Comparison of ENCODE assay signal across 8 mouse cellular contexts in the genomic region with DNA sequence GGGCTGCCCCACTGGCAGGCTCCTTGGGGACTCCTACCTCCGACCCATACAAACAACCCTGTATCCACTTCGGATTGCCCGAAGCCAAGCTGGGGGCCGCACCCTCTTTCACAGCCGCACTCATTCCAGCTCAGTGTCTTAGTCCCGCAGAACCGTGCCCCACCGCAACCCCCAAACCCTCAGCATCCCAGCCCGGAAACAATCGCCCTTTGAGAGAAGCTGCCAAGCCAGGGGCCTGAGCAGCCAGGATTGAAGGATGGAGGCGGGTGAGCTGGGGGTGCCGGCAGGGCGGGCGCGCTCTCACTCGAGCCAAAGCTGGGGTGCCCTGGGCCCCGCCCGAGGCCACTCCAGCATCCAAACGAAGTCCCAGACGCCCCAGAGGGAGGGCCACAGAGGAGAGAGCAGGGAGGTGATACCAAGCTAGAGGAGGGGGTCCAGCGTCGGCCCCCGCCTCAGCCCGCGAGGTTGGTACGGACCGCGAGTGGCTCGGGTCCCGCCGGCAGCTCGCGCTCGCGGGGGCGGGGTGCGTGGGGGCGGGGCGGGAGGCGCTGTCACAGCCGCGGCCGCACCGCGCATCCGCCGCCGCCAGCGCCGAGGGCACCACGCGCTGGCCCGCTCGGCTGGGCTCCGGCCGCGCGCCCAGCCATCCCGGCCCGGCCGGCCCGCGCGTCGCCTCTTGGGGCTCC. TPM values are rescaled to one million over a fixed set of nuclear protein-coding genes. Genes with fewer than 3 reads are reported as not detected.
A peak's percentile ranks its signal among the peaks of the same experiment; 100 is the strongest.
DNase-seq lines count a peak whose midpoint lies in the region; ATAC-seq lines count a peak whose summit lies in the region.

TSS of gene B3gat1 (plus strand) at position 523 of the 686 bp plus-strand sequence.

- peak within 1 kb of the TSS; percentile 38 for H3K4me3 ChIP-seq in liver, embryonic 12.5 days
- H3K4me3 ChIP-seq in hindbrain, embryonic 10.5 days = peak within 1 kb of the TSS; percentile 76
- peak within 1 kb of the TSS; percentile 45 for H3K4me3 ChIP-seq in limb, embryonic 11.5 days (ENCODE audit: low read depth, low read length)

- no peak for DNase-seq in liver
- peak; percentile 53 for DNase-seq in embryo, embryonic 10.5 days (ENCODE audit: low spot score)
- peak; percentile 60 for DNase-seq in hindbrain, embryonic 10.5 days (ENCODE audit: low spot score)
- peak; percentile 60 for DNase-seq in limb, embryonic 11.5 days (ENCODE audit: low spot score)
- peak; percentile 54 for DNase-seq in right cerebral cortex, adult 18-20 months
- no peak for DNase-seq in testis, postnatal 10 days (ENCODE audit: low spot score)
- no peak for DNase-seq in spleen, postnatal 36 days (ENCODE audit: low spot score in 2 of 2)

- H3K9ac ChIP-seq in liver, embryonic 12.5 days = no peak within 1 kb of the TSS
- 0 out of 2 replicates have a peak within 1 kb of the TSS, but pooled peaks have one; percentile 12 for H3K9ac ChIP-seq in limb, embryonic 11.5 days (ENCODE audit: low read length)

- peak within 1 kb of the TSS; percentile 51 for H3K4me2 ChIP-seq in liver, embryonic 12.5 days
- peak within 1 kb of the TSS; percentile 93 for H3K4me2 ChIP-seq in limb, embryonic 11.5 days (ENCODE audit: low read depth, severe bottlenecking)

- H3K4me1 ChIP-seq in liver, embryonic 12.5 days = no peaks in the 10 kb centered on the region
- peaks cover 17% of the 10 kb centered on the region for H3K4me1 ChIP-seq in hindbrain, embryonic 10.5 days (replicated peaks)
- no peaks in the 10 kb centered on the region for H3K4me1 ChIP-seq in limb, embryonic 11.5 days (ENCODE audit: control insufficient read depth, insufficient read depth, low read length)

- peaks cover 50% of the 10 kb centered on the region for H3K27me3 ChIP-seq in liver, embryonic 12.5 days (replicated peaks)
- H3K27me3 ChIP-seq in hindbrain, embryonic 10.5 days (ENCODE audit: insufficient read depth, poor library complexity, severe bottlenecking) = peaks cover 40% of the 10 kb centered on the region
- H3K27me3 ChIP-seq in limb, embryonic 11.5 days (ENCODE audit: control insufficient read depth, insufficient read depth, low read length) = peaks cover 40% of the 10 kb centered on the region

- no peak for ATAC-seq in liver, embryonic 12.5 days
- peak; percentile 54; the same call in 1 of the 2 replicates for ATAC-seq in limb, embryonic 11.5 days (ENCODE audit: insufficient number of reproducible peaks, low FRiP score, low TSS enrichment, low read depth)

- H3K27ac ChIP-seq in liver, embryonic 12.5 days = no peak within 1 kb of the TSS
- H3K27ac ChIP-seq in hindbrain, embryonic 10.5 days = peak within 1 kb of the TSS; percentile 87
- no peak within 1 kb of the TSS for H3K27ac ChIP-seq in limb, embryonic 11.5 days (replicated peaks; ENCODE audit: low read depth, low read length)

- 3% methylated on average over 57 of the region's 65 CpGs for WGBS in liver, embryonic 12.5 days (ENCODE audit: insufficient replicate concordance)
- WGBS in hindbrain, embryonic 10.5 days = 1% methylated on average over 63 of the region's 65 CpGs
- WGBS in limb, embryonic 11.5 days = under 1% methylated on average over 54 of the region's 65 CpGs

- no peaks in the 10 kb centered on the region for H3K36me3 ChIP-seq in liver, embryonic 12.5 days
- no peaks in the 10 kb centered on the region for H3K36me3 ChIP-seq in hindbrain, embryonic 10.5 days
- no peaks in the 10 kb centered on the region for H3K36me3 ChIP-seq in limb, embryonic 11.5 days (ENCODE audit: control insufficient read depth, insufficient read depth, low read length)

- no peaks in the 10 kb centered on the region for H3K9me3 ChIP-seq in liver, embryonic 12.5 days (replicated peaks)
- no peaks in the 10 kb centered on the region for H3K9me3 ChIP-seq in hindbrain, embryonic 10.5 days
- H3K9me3 ChIP-seq in limb, embryonic 11.5 days (ENCODE audit: control insufficient read depth, low read length) = no peaks in the 10 kb centered on the region; the same call in 1 of the 2 replicates

RNA-seq across cellular contexts. Expression of gene B3gat1, which starts in this region (rescaled TPM):
- not detected in 2 replicates for polyA plus RNA-seq in liver, embryonic 12.5 days (2016; fragmentation: Nextera tagmentation; extraction: Ambion mirVana)
- polyA plus RNA-seq in hindbrain, embryonic 10.5 days (2016; fragmentation: Nextera tagmentation; extraction: Ambion mirVana) = 2.1 and 6.8 TPM in 2 replicates
- 0.17 and 0.49 TPM in 2 replicates for polyA plus RNA-seq in limb, embryonic 11.5 days (2014; fragmentation: Nextera tagmentation; extraction: Ambion mirVana)

Comparison
In these comparisons a context has a peak if more than half of its experiments do, and no peak if none do; other contexts are left out.
1. Peak in DNase-seq, ATAC-seq, H3K4me3 ChIP-seq, H3K9ac ChIP-seq and H3K4me2 ChIP-seq in limb, embryonic 11.5 days; RNA of the gene not detected or under 1 TPM.
2. DNase-seq: peak in embryo, embryonic 10.5 days (single experiment), hindbrain, embryonic 10.5 days (single experiment) and right cerebral cortex, adult 18-20 months (single experiment); none in liver (single experiment), testis, postnatal 10 days (single experiment) and spleen, postnatal 36 days (0 of 2).
3. Peak in every context shown above with its lines, with median percentiles within 50 percentile points of each other: H3K4me3 ChIP-seq.